Mouse (Mus musculus) liver, embryonic 14.5 days (tissue): ENCODE measurements around the gene Btla. TPM values are rescaled to one million over a fixed set of nuclear protein-coding genes. Genes with fewer than 3 reads are reported as not detected.

Experiments used
- ATAC-seq: fragments of 200-750 bp; cut with Nextera tagmentation; 2 replicates; pipeline ENCODE4 v1.8.0; 2017; ENCODE audit warnings: moderate number of reproducible peaks, mild to moderate bottlenecking, moderate library complexity; ENCODE audit not compliant: insufficient read depth
- DNase-seq, 3 experiments: peaks; one replicate each; pipeline ENCODE4 v3.0.0-alpha.2; 2012 to 2013; ENCODE audit warnings: low read depth in 3 of 3, low spot score in 3 of 3
- H3K27ac ChIP-seq: fragments of 300-500 bp; sonication (generic); 2 replicates; pipeline ENCODE4 v1.5.1; 2014; ENCODE audit warnings: moderate library complexity, mild to moderate bottlenecking, control low read depth, inconsistent platforms
- H3K27me3 ChIP-seq: fragments of 300-500 bp; sonication (generic); 2 replicates; pipeline ENCODE4 v1.6.1; 2014; ENCODE audit warnings: mild to moderate bottlenecking, low read length, moderate library complexity; ENCODE audit not compliant: control insufficient read depth, insufficient read depth
- H3K36me3 ChIP-seq: fragments of 300-500 bp; sonication (generic); replicated peaks from 2 replicates; pipeline ENCODE4 v1.6.1; 2014; ENCODE audit warnings: low read depth; ENCODE audit not compliant: control insufficient read depth, insufficient read depth
- H3K4me1 ChIP-seq, 2 experiments: fragments of 200-500 bp in 1 of 2; fragments of 300-500 bp in 1 of 2; sonication (generic) in 1 of 2; replicated peaks; 2 replicates each; pipeline ENCODE4 v1.6.1; 2012 to 2014; ENCODE audit warnings: antibody characterized with exemption in 1 of 2, inconsistent platforms in 1 of 2, low read length in 1 of 2; ENCODE audit not compliant: control insufficient read depth in 2 of 2, insufficient read depth in 2 of 2
- H3K4me2 ChIP-seq: fragments of 300-500 bp; sonication (generic); 2 replicates; pipeline ENCODE4 v1.6.1; 2014; ENCODE audit warnings: low read depth, mild to moderate bottlenecking, control low read depth, moderate library complexity
- H3K4me3 ChIP-seq, 2 experiments: fragments of 200-500 bp in 1 of 2; fragments of 300-500 bp in 1 of 2; sonication (generic) in 1 of 2; 2 replicates each; pipeline ENCODE4 v1.5.1; 2012 to 2014; ENCODE audit warnings: low read depth in 2 of 2, low read length in 2 of 2, mild to moderate bottlenecking in 2 of 2, control low read depth in 1 of 2, inconsistent platforms in 1 of 2, moderate library complexity in 1 of 2; ENCODE audit not compliant: insufficient read depth in 1 of 2
- H3K9ac ChIP-seq: fragments of 300-500 bp; sonication (generic); replicated peaks from 2 replicates; pipeline ENCODE4 v1.6.1; 2014; ENCODE audit warnings: mild to moderate bottlenecking, control low read depth, moderate library complexity
- H3K9me3 ChIP-seq: fragments of 300-500 bp; sonication (generic); 2 replicates; pipeline ENCODE4 v1.6.1; 2016; ENCODE audit warnings: low read length, mixed read lengths; ENCODE audit not compliant: control insufficient read depth
- CTCF ChIP-seq: IDR thresholded peaks from 2 replicates; pipeline ENCODE4 v1.5.1; 2016; ENCODE audit warnings: antibody characterized with exemption, low read depth, control low read depth
- EP300 ChIP-seq: IDR thresholded peaks from 2 replicates; pipeline ENCODE4 v1.6.1; 2016; ENCODE audit warnings: antibody characterized with exemption, low read depth
- whole genome bisulfite sequencing: fragments of 180-500 bp; shearing (Covaris S2); extraction: QIAGEN DNeasy Blood & Tissue Kit; methylation state at CpG from one replicate; pipeline ENCODE4 v1.1.7; 2014; ENCODE audit not compliant: insufficient replicate concordance; 5-methylcytosine and 5-hydroxymethylcytosine counted together
- polyA plus RNA-seq, 2 experiments: library from polyadenylated mRNA; depleted of rRNA in 1 of 2; stranded (reverse) in 1 of 2; unstranded in 1 of 2; fragments of >200 nt; fragmentation: Nextera tagmentation in 1 of 2; extraction: Ambion mirVana in 1 of 2; gene quantifications; 2 replicates each; pipeline versions ENCODE4 v1.2.1 to v1.2.3; 2012 to 2014

Gene Btla
- polyA plus RNA-seq (2012; rRNA removed) (0.25 and 0.42 TPM in 2 replicates), polyA plus RNA-seq (2014; fragmentation: Nextera tagmentation; extraction: Ambion mirVana) (0.20 and 0.32 TPM in 2 replicates)

- WGBS = 29% methylated on average over 10 of the region's 10 CpGs
These were observed at the start of gene Btla for GRCm38 (mm10) chr16:45223648-45224388. Gene Btla (plus strand): TSS chr16:45224315.

GRCm38 (mm10) chr16:45178552-45178951 lies 45.6 kb upstream of the Btla start:
- H3K4me2 ChIP-seq = no peak overlapping the region
- H3K36me3 ChIP-seq = 0 out of 2 replicates have a peak, but pooled peaks cover 3% of the 10 kb centered on the region
- DNase-seq (no peak), ATAC-seq (no peak)
- no peak overlapping the region for H3K4me3 ChIP-seq
- 87% methylated on average over 2 of the region's 2 CpGs for WGBS
- TF ChIP-seq CTCF = no peak
- TF ChIP-seq EP300 = no peak
- no peaks in the 10 kb centered on the region for H3K27me3 ChIP-seq
- no peaks in the 10 kb centered on the region for H3K9me3 ChIP-seq
- no peaks in the 10 kb centered on the region for H3K4me1 ChIP-seq
- no peak overlapping the region for H3K9ac ChIP-seq
- H3K27ac ChIP-seq = no peak overlapping the region

More at GRCm38 (mm10) chr16:45223648-45224388, at the start of gene Btla:
- DNase-seq (no peak), ATAC-seq (no peak)
- no peak for TF ChIP-seq CTCF
- no peak for TF ChIP-seq EP300
- Histone ChIP-seq H3K27ac (no peak within 1 kb of the TSS), H3K4me2 (no peak within 1 kb of the TSS), H3K9ac (no peak within 1 kb of the TSS), H3K27me3 (no peaks in the 10 kb centered on the region), H3K4me3 (no peak within 1 kb of the TSS), H3K36me3 (no peaks in the 10 kb centered on the region), H3K9me3 (no peaks in the 10 kb centered on the region), H3K4me1 (no peaks in the 10 kb centered on the region)

- H3K27me3 ChIP-seq = no peaks in the 10 kb centered on the region
- H3K4me1 ChIP-seq = no peaks in the 10 kb centered on the region
- H3K4me3 ChIP-seq = no peak overlapping the region
- no peak overlapping the region for H3K27ac ChIP-seq
- no peak for ATAC-seq
- H3K9ac ChIP-seq = no peak overlapping the region
- 77% methylated on average over 5 of the region's 5 CpGs for WGBS
- H3K9me3 ChIP-seq = no peaks in the 10 kb centered on the region
- TF ChIP-seq EP300 = no peak
- TF ChIP-seq CTCF = no peak
- DNase-seq = no peak
- no peaks in the 10 kb centered on the region for H3K36me3 ChIP-seq
- H3K4me2 ChIP-seq = no peak overlapping the region
These were observed 42.3 kb upstream of the Btla start for GRCm38 (mm10) chr16:45181824-45182223.

- no peaks in the 10 kb centered on the region for H3K9me3 ChIP-seq
- DNase-seq = peak; percentile 42 to 47 (median 45)
- peak; percentile 88 for TF ChIP-seq CTCF
- no peak for TF ChIP-seq EP300
- WGBS = 0% methylated on average over 1 of the region's 1 CpGs
- H3K9ac ChIP-seq = no peak overlapping the region
- H3K27ac ChIP-seq = no peak overlapping the region
- H3K4me2 ChIP-seq = no peak overlapping the region
- no peak overlapping the region for H3K4me3 ChIP-seq
- 0 out of 2 replicates have a peak, but pooled peaks have one; percentile 23 for ATAC-seq
- no peaks in the 10 kb centered on the region for H3K4me1 ChIP-seq
- no peaks in the 10 kb centered on the region for H3K27me3 ChIP-seq
- H3K36me3 ChIP-seq = no peaks in the 10 kb centered on the region
These were observed 31.5 kb upstream of the Btla start for GRCm38 (mm10) chr16:45192613-45193012.

GRCm38 (mm10) chr16:45196816-45197215 lies 27.3 kb upstream of the Btla start:
- WGBS = 34% methylated on average over 6 of the region's 6 CpGs
- DNase-seq = peak; percentile 12 to 38 (median 28)
- H3K9me3 ChIP-seq = no peaks in the 10 kb centered on the region
- H3K4me3 ChIP-seq = no peak overlapping the region
- no peak overlapping the region for H3K4me2 ChIP-seq
- H3K9ac ChIP-seq = no peak overlapping the region
- H3K27ac ChIP-seq = no peak overlapping the region
- H3K4me1 ChIP-seq = no peaks in the 10 kb centered on the region
- peak; percentile 74 for TF ChIP-seq CTCF
- TF ChIP-seq EP300 = no peak
- H3K27me3 ChIP-seq = no peaks in the 10 kb centered on the region
- no peaks in the 10 kb centered on the region for H3K36me3 ChIP-seq
- ATAC-seq = no peak
